Mouse (Mus musculus) effector memory CD4-positive, alpha-beta T cell, adult 7 months (primary cell): Measurements from ENCODE around the gene Znhit1. TPM values are rescaled to one million over a fixed set of nuclear protein-coding genes. Genes with fewer than 3 reads are reported as not detected.

Experiments used
- polyA plus RNA-seq: library from polyadenylated mRNA; unstranded; fragments of 100-300 nt; shearing (Covaris generic); gene quantifications from one replicate; pipeline ENCODE4 v1.2.1, GENCODE M21; 2017

Znhit1 gene
- polyA plus RNA-seq = 29.4 TPM

DNA sequence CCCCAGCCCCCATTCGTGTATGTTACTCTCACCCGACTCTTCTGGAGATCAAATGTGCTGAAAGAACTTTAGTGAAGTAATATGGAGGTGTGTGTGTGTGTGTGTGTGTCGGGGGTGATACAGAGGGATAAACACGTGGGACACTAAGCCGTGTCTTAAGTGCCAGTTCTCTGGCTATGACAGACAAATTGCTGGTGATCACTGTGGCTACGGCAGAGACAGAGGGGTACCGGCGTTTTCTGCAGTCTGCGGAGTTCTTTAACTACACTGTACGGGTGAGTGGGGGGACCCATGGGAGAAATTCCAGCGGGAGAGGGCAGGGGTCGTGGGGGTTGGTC, at the start of gene Znhit1:
Gene Znhit1, minus strand, starts transcription at position 88 of the 338 bp plus-strand sequence.

DNA sequence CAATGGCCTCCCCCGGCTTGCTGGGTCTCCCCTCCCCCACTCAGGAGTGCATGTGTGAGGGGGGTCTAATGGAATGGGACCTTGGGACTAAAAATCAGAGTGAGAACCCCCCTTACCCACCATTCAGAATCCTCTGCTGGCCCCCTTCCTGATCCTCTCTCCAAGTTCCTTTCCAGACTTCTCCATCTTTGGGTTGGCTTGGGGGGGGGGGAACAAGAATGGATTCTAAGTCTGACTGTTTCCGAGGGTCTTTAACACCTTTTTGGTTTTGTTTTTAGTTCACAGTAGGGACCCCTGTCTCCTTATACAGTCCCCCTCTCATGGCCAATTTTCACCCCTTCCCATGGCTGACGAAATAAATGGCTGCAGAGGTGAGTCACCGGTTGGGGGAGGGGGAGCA, 38.3 kb upstream of the Znhit1 start, which contains the start of gene Vgf:
Gene Vgf, plus strand, starts transcription at position 301 of the 400 bp plus-strand sequence.

DNA sequence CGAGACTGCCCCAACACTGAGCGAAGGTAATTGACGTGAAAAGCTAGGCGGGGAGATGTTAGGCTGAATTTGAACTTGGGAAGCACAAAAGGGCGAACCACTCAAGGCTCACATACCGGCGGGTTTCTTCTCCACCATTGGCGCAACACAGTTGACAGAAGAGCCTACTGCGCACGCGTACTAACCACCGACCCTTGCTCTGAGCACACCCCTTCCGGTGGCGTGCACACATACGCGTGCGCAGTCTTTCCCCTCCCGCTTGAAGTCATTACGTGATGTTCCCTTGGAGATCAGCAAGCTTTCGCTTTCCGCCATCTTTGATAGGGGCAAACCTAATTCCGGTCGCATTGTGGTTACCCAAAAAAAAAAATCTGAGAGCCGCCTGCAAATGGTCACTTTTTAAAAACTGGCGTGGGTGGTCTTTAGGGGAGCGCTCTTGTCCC, 1.1 kb downstream of the Znhit1 start, which contains the start of gene Plod3:
Gene Plod3, plus strand, starts transcription at position 325 of the 443 bp plus-strand sequence.

DNA sequence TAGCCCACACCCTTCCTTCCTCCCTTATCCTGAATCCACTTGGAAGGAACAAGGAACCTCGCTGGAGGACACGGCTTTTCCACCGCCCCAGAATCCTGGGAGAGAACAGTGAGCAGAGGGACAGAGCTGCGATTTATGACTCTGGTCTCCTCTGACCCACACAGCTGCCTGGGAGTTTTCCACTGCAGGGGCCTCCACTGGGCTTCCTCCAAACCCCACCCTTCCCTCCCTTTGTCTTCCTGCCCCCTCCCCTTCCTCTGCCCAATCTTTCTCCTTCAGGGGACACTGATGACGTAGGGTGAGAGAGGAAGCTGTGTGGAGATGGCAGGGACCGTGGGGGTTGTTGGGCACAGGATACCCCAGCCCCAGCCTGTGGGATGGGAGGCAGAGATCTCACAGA, 21.5 kb downstream of the Znhit1 start, which contains the start of gene Cldn15:
Gene Cldn15, plus strand, starts transcription at position 286 of the 400 bp plus-strand sequence.

DNA sequence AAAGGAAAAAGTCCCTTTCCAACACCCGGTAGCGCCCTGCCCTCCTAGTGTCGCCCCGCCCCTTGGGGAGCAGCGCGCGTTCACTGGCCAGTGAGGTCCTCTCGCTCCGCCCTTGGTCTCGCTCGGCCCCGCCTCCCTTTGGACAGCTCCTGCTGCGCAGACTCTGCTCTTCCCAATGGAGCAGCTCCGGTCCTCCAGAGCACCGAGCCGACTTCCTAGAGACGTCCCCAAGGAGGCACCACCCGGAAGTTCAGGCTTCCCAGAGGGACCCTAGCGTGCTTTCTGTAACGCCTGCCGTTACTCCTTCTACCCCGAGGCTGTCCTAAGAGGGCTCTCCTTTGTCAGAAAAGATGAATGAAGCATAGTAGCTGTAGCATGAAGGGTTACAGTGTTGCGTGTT, 34.8 kb downstream of the Znhit1 start, which contains the start of gene Fis1:
Gene Fis1, plus strand, starts transcription at position 261 of the 400 bp plus-strand sequence.

Other genes with a start within 250 kb of the Znhit1 start
- gene Col26a1, start 104.8 kb downstream of the Znhit1 start, polyA plus RNA-seq = 1.1 TPM
- 5.8 TPM for gene Ift22, start 79.9 kb downstream of the Znhit1 start, polyA plus RNA-seq
- gene Fis1, start 34.7 kb downstream of the Znhit1 start, polyA plus RNA-seq = 156 TPM
- gene Cldn15, start 21.4 kb downstream of the Znhit1 start, polyA plus RNA-seq = 0.40 TPM
- gene Plod3, start 1.0 kb downstream of the Znhit1 start, polyA plus RNA-seq = 6.2 TPM
- not detected for gene Vgf, start 38.4 kb upstream of the Znhit1 start, polyA plus RNA-seq
- gene Ap1s1, start 58.1 kb upstream of the Znhit1 start, polyA plus RNA-seq = 44.9 TPM
- not detected for gene Serpine1, start 84.2 kb upstream of the Znhit1 start, polyA plus RNA-seq
- 6.6 TPM for gene Trim56, start 128.2 kb upstream of the Znhit1 start, polyA plus RNA-seq
- not detected for gene Muc3, start 161.3 kb upstream of the Znhit1 start, polyA plus RNA-seq
- gene Muc3a, start 224.4 kb upstream of the Znhit1 start, polyA plus RNA-seq = not detected